Mouse (Mus musculus) thymus, postnatal 0 days (tissue): ENCODE results near the gene Susd4. TPM values are rescaled to one million over a fixed set of nuclear protein-coding genes. Genes with fewer than 3 reads are reported as not detected.
A peak's percentile ranks its signal among the peaks of the same experiment; 100 is the strongest.

Source experiments
- DNase-seq: peaks from one replicate; pipeline ENCODE4 v3.0.0-alpha.2; 2015; ENCODE audit warnings: low spot score
- polyA plus RNA-seq: library from polyadenylated mRNA; unstranded; fragments of >200 nt; fragmentation: Nextera tagmentation; extraction: Ambion mirVana; gene quantifications from 2 replicates; pipeline ENCODE4 v1.2.1, GENCODE M21; 2015

Susd4 gene
- polyA plus RNA-seq, result 9.3 and 9.6 TPM in 2 replicates

DNA sequence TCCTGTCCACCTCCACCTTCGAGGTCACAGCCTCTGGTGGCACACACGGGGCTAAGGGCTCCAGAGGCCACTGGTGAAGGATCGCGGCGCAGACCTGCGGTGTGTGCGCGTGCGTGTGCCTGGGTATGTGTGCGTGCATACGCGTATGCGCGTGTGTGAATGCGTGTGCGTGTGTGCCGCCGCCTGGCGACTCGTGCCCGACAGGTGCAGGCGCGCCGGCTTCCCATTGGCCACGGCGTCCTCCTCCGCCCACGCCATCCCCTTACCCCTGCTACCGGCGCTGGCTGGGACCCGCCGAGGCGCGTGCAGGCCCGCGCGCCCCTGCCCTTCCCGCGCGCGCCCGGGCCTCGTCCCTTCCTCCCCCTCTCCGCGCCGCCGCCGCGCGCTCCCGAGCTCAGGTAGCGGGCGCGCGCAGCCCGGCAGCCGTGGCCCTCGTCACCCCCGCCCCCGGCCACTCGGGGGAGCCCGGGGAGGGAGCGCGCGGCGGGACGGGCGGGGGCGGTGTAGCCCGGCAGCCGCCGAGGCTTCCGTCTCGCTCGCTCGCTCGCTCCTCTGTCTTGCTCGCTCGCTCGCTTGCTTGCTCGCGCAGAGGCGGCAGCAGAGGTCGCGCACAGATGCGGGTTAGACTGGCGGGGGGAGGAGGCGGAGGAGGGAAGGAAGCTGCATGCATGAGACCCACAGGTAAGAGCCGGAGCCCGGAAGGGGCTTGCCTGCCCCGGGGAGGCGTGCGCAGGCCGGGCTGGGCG, at the start of gene Susd4:
Susd4 (plus strand) TSS at position 145 of the 746 bp plus-strand sequence.
- peak; percentile 91 for DNase-seq

DNA sequence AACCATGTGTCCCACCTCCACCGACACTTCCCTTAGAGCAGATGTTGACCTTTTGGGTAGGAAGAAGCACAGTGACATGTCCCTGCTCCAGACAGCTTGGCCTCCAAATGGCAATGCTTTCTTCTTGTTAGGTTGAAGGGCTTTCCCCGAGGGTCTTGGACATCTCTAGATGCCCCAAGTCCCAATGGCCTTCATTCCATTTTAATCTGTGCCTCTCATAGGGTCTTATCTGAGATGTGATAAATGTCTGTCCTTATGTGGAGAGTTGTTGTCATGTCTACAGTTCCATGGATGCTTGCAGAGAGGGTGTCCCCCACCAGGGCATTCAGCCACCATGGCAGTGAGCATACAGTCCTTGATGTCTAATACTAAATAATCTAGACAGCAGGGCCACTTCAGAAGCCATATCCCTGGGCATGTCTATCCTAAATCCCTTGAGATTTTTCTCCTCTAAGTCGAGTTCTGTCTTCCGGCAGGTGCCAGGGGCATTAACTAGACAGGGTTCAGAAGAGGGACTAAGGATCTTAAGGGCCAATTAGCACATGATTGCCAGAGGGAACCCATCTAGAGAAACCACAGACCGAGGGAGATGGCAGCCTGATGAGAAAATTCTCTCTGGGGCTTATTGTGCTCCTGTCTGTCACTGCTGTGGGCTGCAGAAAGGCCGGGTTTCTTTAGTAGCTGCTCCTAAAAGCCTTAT, 49.3 kb upstream of the Susd4 start:
- no peak for DNase-seq

DNA sequence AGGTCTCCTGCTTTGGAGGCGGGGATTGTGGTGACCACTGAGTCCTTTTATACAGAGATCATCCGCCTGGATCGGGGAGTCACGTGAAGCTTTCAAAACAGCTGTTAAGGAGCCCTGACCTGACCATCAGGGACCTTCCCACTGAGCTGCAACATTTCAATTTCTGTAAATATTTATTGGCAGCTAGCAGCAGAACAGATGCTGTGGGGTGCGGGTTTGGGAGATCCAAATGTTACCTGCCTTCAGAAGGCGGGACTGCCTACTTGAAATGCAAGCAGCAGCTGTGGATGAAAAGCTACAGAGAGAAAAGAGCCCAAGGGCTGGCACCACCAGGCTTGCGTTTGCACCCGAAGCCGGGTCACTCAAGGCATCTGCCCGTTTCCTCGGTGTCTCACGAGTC, 36.1 kb upstream of the Susd4 start:
- DNase-seq, result no peak

- no peak for DNase-seq
These were observed 34.7 kb upstream of the Susd4 start for GRCm38 (mm10) chr1:182729002-182729401.

DNA sequence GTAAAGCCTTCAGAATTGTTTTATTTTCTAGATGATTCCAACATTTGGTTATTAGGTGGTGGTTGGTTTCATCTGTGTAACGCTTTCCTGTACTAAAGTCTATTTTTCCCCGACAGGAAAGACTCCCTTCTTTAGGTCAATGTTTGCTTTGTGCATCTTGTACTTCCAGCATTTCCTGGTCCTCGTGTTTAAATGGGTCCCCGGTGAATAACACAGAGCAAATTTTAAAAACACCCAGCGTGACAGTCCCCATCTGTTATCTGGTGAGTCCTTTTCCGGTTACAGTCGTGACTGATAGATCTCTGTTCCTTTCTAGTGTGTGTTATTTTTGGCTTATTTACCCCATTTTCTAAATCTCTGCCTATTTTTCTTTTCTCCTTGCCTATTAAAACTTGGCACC, 31.0 kb upstream of the Susd4 start:
- DNase-seq, result no peak

DNA sequence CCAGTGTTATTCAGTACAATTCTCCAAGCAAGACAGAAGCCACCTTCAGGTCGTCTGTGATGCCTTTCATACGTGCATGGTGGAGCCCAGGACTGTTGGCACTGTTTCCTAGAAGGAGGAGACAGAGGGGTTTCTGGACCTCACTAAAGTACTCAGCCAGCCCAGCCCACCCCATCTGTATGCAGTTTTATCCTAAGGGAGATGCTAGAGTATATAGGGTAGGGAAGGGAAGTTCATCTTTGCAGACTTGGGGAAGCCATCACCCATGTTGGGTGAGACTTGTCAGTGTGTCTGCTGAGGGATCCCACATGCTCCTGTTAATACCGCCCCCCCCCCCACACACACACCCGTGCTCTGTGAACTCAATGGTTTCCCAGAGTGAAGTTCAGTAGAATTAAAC, 27.8 kb upstream of the Susd4 start:
- no peak for DNase-seq

DNA sequence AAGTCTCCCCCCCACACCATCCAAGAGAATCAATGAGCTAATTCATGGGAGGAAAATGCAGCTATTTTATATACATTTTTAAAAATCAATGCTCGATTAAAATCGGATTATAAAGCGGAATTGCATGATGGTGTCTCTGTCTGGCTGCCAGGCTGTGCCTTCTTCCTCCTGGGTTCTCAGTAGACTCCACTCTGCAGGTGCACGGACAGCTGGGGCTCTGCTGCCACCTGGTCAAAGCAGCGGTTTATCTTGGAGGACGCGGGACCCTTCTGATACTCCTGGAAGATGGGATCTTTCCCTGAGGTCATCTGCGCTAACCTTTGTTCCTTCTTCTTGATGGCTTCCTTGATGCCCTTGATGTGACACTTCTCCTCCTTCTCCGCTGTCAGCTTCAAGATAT, 16.6 kb upstream of the Susd4 start:
- DNase-seq, result no peak

GRCm38 (mm10) chr1:182747834-182748233, 15.8 kb upstream of the Susd4 start:
- no peak for DNase-seq

DNA sequence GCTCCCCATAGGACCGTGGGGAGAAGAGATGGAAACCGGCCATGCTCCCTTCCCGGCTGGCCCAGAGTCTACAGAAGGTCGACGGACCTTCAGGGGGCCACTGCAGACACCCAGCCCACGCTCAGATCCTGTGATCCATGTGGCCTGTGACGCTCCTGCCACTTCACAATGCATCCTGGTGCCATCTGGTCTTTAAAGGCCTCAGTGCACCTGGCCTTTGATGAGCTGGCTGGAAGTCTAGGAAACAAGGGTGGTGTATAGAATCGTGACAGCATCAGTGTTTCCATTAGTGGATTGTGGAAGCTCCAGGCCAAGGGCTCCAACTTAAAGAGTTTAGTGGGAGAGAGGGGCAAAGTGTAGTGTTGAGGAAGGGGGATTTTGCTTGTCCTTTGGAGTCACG, 14.6 kb upstream of the Susd4 start, which contains the start of gene Ccdc185:
Ccdc185 (minus strand) TSS at position 101 of the 400 bp plus-strand sequence.
- no peak for DNase-seq

GRCm38 (mm10) chr1:182751301-182751700, 12.4 kb upstream of the Susd4 start:
- DNase-seq, result no peak

- no peak for DNase-seq
These were observed 10.0 kb upstream of the Susd4 start for GRCm38 (mm10) chr1:182753694-182754093.

GRCm38 (mm10) chr1:182754865-182755264, 8.8 kb upstream of the Susd4 start:
- no peak for DNase-seq

DNA sequence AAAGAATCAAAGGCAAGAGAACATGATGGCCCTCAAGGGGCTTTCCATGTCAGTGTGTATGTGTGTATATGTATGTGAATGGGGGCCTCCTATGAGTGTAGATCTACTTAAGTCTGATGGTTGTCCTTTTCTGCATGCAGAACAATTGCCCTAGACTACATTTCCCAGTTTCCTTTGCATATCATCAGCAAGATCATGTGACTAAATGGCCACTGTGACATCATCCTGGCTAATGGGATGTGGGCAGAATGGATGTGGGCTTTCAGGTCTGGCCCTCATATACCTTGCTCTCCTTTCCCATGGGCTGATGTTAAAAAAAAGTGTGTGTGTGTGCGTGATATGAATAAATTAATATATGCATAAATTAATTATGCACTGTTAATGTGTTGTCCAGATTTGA, 4.9 kb upstream of the Susd4 start:
- DNase-seq, result no peak

- no peak for DNase-seq
These were observed 407 bp upstream of the Susd4 start for GRCm38 (mm10) chr1:182763191-182763715.

GRCm38 (mm10) chr1:182764541-182765281, 1.1 kb downstream of the Susd4 start:
- DNase-seq, result peak; percentile 14

GRCm38 (mm10) chr1:182775576-182775975, 11.9 kb downstream of the Susd4 start:
- DNase-seq, result no peak

GRCm38 (mm10) chr1:182776749-182777410, 13.2 kb downstream of the Susd4 start:
- no peak for DNase-seq

- no peak for DNase-seq
These were observed 14.6 kb downstream of the Susd4 start for GRCm38 (mm10) chr1:182778225-182778624.

GRCm38 (mm10) chr1:182779024-182779520, 15.4 kb downstream of the Susd4 start:
- DNase-seq, result no peak

- no peak for DNase-seq
These were observed 20.1 kb downstream of the Susd4 start for GRCm38 (mm10) chr1:182783774-182784173.

- DNase-seq, result no peak
These were observed 21.1 kb downstream of the Susd4 start for GRCm38 (mm10) chr1:182784784-182785183.
